15 mouse cellular contexts compared by ENCODE assay signal in genomic region chr8:108573295-108574017, GRCm38 (mm10).
"Had no signal": no experiment of that assay in that cellular context is flagged by ENCODE, and none has a peak within 500 bp of the region (broad histone marks: within the 10 kb centered on the region; RNA-seq: fewer than 3 reads in every experiment).

No protein-coding gene starts in this region.

- H3K9ac ChIP-seq: heart, embryonic 12.5 days; hindbrain, embryonic 12.5 days; hindbrain, embryonic 14.5 days; kidney, embryonic 15.5 days; limb, embryonic 13.5 days; limb, embryonic 15.5 days; liver, embryonic 12.5 days had no signal

- H3K9me3 ChIP-seq: heart, embryonic 10.5 days; heart, embryonic 12.5 days; hindbrain, embryonic 10.5 days; hindbrain, embryonic 12.5 days; kidney, embryonic 15.5 days; limb, embryonic 13.5 days; limb, embryonic 15.5 days; liver, embryonic 12.5 days had no signal

- H3K4me1 ChIP-seq: heart, embryonic 10.5 days; liver, embryonic 12.5 days had no signal

- H3K36me3 ChIP-seq: heart, embryonic 10.5 days; heart, embryonic 12.5 days; hindbrain, embryonic 10.5 days; hindbrain, embryonic 12.5 days; kidney, embryonic 15.5 days; limb, embryonic 13.5 days; limb, embryonic 15.5 days; liver, embryonic 12.5 days had no signal

- H3K27me3 ChIP-seq: limb, embryonic 13.5 days; limb, embryonic 15.5 days had no signal

- H3K4me3 ChIP-seq: gastrocnemius, adult 2 months; heart, embryonic 10.5 days; heart, embryonic 12.5 days; hindbrain, embryonic 10.5 days; hindbrain, embryonic 12.5 days; kidney, embryonic 15.5 days; limb, embryonic 13.5 days; limb, embryonic 15.5 days; liver, embryonic 12.5 days had no signal

- ATAC-seq: hindbrain, embryonic 16.5 days; inflammation-experienced regulatory T-cells, adult 6 months; liver, embryonic 12.5 days had no signal

- DNase-seq: layer of hippocampus, postnatal 36 days; left cerebral cortex, postnatal 4 days had no signal

- H3K4me2 ChIP-seq: heart, embryonic 12.5 days; hindbrain, embryonic 12.5 days; hindbrain, embryonic 14.5 days; kidney, embryonic 15.5 days; limb, embryonic 13.5 days; limb, embryonic 15.5 days; liver, embryonic 12.5 days had no signal

- H3K27ac ChIP-seq: gastrocnemius, adult 2 months; heart, embryonic 10.5 days; hindbrain, embryonic 10.5 days; hindbrain, embryonic 12.5 days; hindbrain, embryonic 14.5 days; kidney, embryonic 15.5 days; kidney, postnatal 0 days; limb, embryonic 13.5 days; limb, embryonic 15.5 days; liver, embryonic 12.5 days had no signal
